Mouse (Mus musculus): Measurements from ENCODE around the gene B4galt5.

B4galt5 gene

GRCm38 (mm10) chr2:167303196-167303595 is 45.8 kb downstream of the B4galt5 start:
- DNase-seq, result no peak

- no peak for DNase-seq
Measured at GRCm38 (mm10) chr2:167302641-167303040, 46.3 kb downstream of the B4galt5 start.

- no peak for DNase-seq
Measured at GRCm38 (mm10) chr2:167302031-167302430, 47.0 kb downstream of the B4galt5 start.

GRCm38 (mm10) chr2:167301601-167302000 is 47.4 kb downstream of the B4galt5 start:
- DNase-seq, result peak; percentile 0

GRCm38 (mm10) chr2:167300943-167301497 is 48.0 kb downstream of the B4galt5 start:
- peak; percentile 1 for DNase-seq

GRCm38 (mm10) chr2:167299861-167300667 is 48.9 kb downstream of the B4galt5 start:
- DNase-seq, result peak; percentile 40

GRCm38 (mm10) chr2:167298729-167299705 is 50.0 kb downstream of the B4galt5 start:
- DNase-seq, result peak; percentile 79

- DNase-seq, result no peak
Measured at GRCm38 (mm10) chr2:167297985-167298384, 51.0 kb downstream of the B4galt5 start.

- DNase-seq, result no peak
Measured at GRCm38 (mm10) chr2:167294926-167295325, 54.1 kb downstream of the B4galt5 start.

- DNase-seq, result peak; percentile 2
Measured at GRCm38 (mm10) chr2:167294216-167294615, 54.8 kb downstream of the B4galt5 start.

- DNase-seq, result no peak
Measured at GRCm38 (mm10) chr2:167293289-167294085, 55.5 kb downstream of the B4galt5 start.

- no peak for DNase-seq
Measured at GRCm38 (mm10) chr2:167292854-167293253, 56.1 kb downstream of the B4galt5 start.

- no peak for DNase-seq
Measured at GRCm38 (mm10) chr2:167292151-167292591, 56.8 kb downstream of the B4galt5 start.

GRCm38 (mm10) chr2:167291656-167292055 is 57.3 kb downstream of the B4galt5 start:
- no peak for DNase-seq

- no peak for DNase-seq
Measured at GRCm38 (mm10) chr2:167281461-167281860, 67.5 kb downstream of the B4galt5 start.

GRCm38 (mm10) chr2:167280986-167281310 is 68.0 kb downstream of the B4galt5 start:
- no peak for DNase-seq

GRCm38 (mm10) chr2:167280090-167280985 is 68.6 kb downstream of the B4galt5 start:
- peak; percentile 71 for DNase-seq

- peak; percentile 53 for DNase-seq
Measured at GRCm38 (mm10) chr2:167278751-167279526, 70.0 kb downstream of the B4galt5 start.

- no peak for DNase-seq
Measured at GRCm38 (mm10) chr2:167278011-167278410, 71.0 kb downstream of the B4galt5 start.

GRCm38 (mm10) chr2:167277026-167277425 is 72.0 kb downstream of the B4galt5 start:
- DNase-seq, result no peak

Data from right cerebral cortex, adult 18-20 months (tissue).